Mouse (Mus musculus) testis, adult 10 weeks (tissue): ENCODE results near the gene Tat. TPM values are rescaled to one million over a fixed set of nuclear protein-coding genes. Genes with fewer than 3 reads are reported as not detected.

Experiments
- polyA plus RNA-seq: library from polyadenylated mRNA; stranded (reverse); fragments of 350-450 nt; fragmentation: Illumina TruSeq; extraction: RNeasy Lipid Tissue Mini Kit (QIAGEN cat#74804); gene quantifications from one replicate; pipeline ENCODE4 v1.2.3, GENCODE M21; 2014; ENCODE audit warnings: low read depth, low replicate concordance

The Tat gene
- polyA plus RNA-seq, result 0.11 TPM

GRCm38 (mm10) chr8:109990224-109990623 lies at the start of gene Tat:
Gene Tat, plus strand, starts transcription at chr8:109990437.

GRCm38 (mm10) chr8:109961693-109962367 lies 28.4 kb upstream of the Tat start, which contains the start of gene Marveld3:
Gene Marveld3, minus strand, starts transcription at chr8:109962203.

GRCm38 (mm10) chr8:110039659-110040058 lies 49.4 kb downstream of the Tat start, which contains the start of gene Chst4:
Gene Chst4, minus strand, starts transcription at chr8:110039740.

Other genes starting within 250 kb of the Tat start
- 48.1 TPM for gene Ap1g1, start 211.9 kb upstream of the Tat start, polyA plus RNA-seq
- 3.1 TPM for gene Phlpp2, start 121.9 kb upstream of the Tat start, polyA plus RNA-seq
- 1.4 TPM for gene Marveld3, start 28.2 kb upstream of the Tat start, polyA plus RNA-seq
- not detected for gene Chst4, start 49.3 kb downstream of the Tat start, polyA plus RNA-seq
- gene Zfp612, start 89.3 kb downstream of the Tat start, polyA plus RNA-seq, result 20.3 TPM
- gene Gm21964, start 110.8 kb downstream of the Tat start, polyA plus RNA-seq, result 0.31 TPM
- gene Gm17720, start 112.3 kb downstream of the Tat start, polyA plus RNA-seq, result not detected
- 0.20 TPM for gene Calb2, start 177.8 kb downstream of the Tat start, polyA plus RNA-seq
- gene Cmtr2, start 225.2 kb downstream of the Tat start, polyA plus RNA-seq, result 1.9 TPM